Mouse (Mus musculus) liver, postnatal 0 days (tissue): ENCODE data around the gene Faap100.

Experiments
- CTCF ChIP-seq: sonication (generic); IDR thresholded peaks from 2 replicates; pipeline ENCODE4 v1.5.1; 2016; ENCODE audit warnings: antibody characterized with exemption, low read depth
- EP300 ChIP-seq: IDR thresholded peaks from 2 replicates; pipeline ENCODE4 v1.6.1; 2016; ENCODE audit warnings: antibody characterized with exemption, low read depth, mild to moderate bottlenecking

- TF ChIP-seq EP300 = no peak
- TF ChIP-seq CTCF = no peak
Observed at GRCm38 (mm10) chr11:120422651-120423568, 44.3 kb upstream of the Faap100 start.
